Mouse (Mus musculus): Measurements from ENCODE around the gene Rhof. TPM values are rescaled to one million over a fixed set of nuclear protein-coding genes. Genes with fewer than 3 reads are reported as not detected.

Gene Rhof
- polyA plus RNA-seq, 1 experiment, result 1.6 TPM

DNA sequence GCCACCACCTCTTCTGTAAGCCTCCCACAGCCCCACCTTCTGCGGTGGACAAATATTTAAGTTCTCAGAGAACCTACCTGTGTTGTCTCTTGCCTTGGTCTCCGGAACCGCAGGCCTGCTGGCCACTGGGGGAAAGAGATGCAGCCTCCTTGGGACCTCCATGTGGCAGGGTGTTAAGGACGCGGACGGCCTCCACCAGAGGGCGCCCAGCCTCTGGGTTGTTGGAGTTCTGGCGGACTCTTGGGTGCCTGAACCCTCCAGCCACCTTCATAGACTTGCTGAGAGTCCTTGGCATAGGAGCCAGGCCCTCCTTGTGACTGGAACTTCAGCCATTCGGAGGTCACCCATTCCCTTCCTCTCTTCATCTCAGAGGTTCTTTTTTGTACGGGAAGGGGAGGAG is 15.2 kb downstream of the Rhof start:
- Histone ChIP-seq H3K27me3 (ENCODE audit: control insufficient read depth, insufficient read depth, insufficient read length) (no peaks in the 10 kb centered on the region), H3K4me2 (ENCODE audit: low read depth) (no peak overlapping the region), H3K4me3 (no peak overlapping the region), H3K79me2 (ENCODE audit: control insufficient read depth, insufficient read depth) (no peaks in the 10 kb centered on the region), H3K36me3 (ENCODE audit: control insufficient read depth, insufficient read depth) (no peaks in the 10 kb centered on the region), H3ac (ENCODE audit: control insufficient read depth, insufficient read length) (no peak overlapping the region)
- no peak for TF ChIP-seq MAX (IDR thresholded peaks at IDR 0.05; ENCODE audit: low read depth)
- no peak for TF ChIP-seq POLR2AphosphoS2 (IDR thresholded peaks at IDR 0.05; ENCODE audit: insufficient read length, low read depth)
- no peak for TF ChIP-seq SRF (IDR thresholded peaks at IDR 0.05; ENCODE audit: control insufficient read depth, insufficient read length, low read depth)
- TF ChIP-seq MYOG (IDR thresholded peaks at IDR 0.05; ENCODE audit: control insufficient read depth in 1 of 3, insufficient read depth in 1 of 3, insufficient read length in 2 of 3, low read depth in 2 of 3), result no peak
- TF ChIP-seq E2F4 (IDR thresholded peaks at IDR 0.05; ENCODE audit: insufficient read depth), result no peak
- TF ChIP-seq MYOD1 (IDR thresholded peaks at IDR 0.05; ENCODE audit: control insufficient read depth in 1 of 3, insufficient read length in 2 of 3, low read depth in 2 of 3), result no peak
- TF ChIP-seq CEBPB (IDR thresholded peaks at IDR 0.05; ENCODE audit: insufficient read depth, poor library complexity, severe bottlenecking), result no peak

DNA sequence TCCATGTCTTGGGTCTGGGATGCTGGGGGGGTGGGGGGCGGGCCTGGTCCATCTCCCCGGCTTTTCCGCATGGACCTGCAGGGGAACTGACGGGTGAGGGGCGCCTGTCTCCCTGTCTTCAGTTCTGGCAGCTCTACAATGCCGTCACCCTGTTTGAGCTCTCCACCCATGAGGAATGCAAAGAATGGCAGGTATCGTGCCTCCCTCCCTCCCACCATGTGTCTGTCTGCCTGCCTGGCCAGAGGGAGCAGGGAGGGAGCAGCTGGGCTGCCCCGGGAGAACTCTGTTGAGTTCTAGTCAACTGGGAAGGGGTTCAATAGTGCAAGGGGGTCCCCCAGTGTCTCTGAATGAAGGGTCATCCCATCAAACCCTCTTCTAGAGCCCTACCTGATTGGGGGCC is 16.4 kb downstream of the Rhof start:
- Histone ChIP-seq H3K4me2 (ENCODE audit: low read depth) (no peak overlapping the region), H3ac (ENCODE audit: control insufficient read depth, insufficient read length) (no peak overlapping the region), H3K36me3 (ENCODE audit: control insufficient read depth, insufficient read depth) (peaks cover 4% of the 10 kb centered on the region), H3K79me2 (ENCODE audit: control insufficient read depth, insufficient read depth) (no peaks in the 10 kb centered on the region), H3K4me3 (no peak overlapping the region), H3K27me3 (ENCODE audit: control insufficient read depth, insufficient read depth, insufficient read length) (no peaks in the 10 kb centered on the region)
- TF ChIP-seq E2F4 (IDR thresholded peaks at IDR 0.05; ENCODE audit: insufficient read depth), result no peak
- TF ChIP-seq USF1 (IDR thresholded peaks at IDR 0.05; ENCODE audit: low read depth), result no peak
- TF ChIP-seq POLR2AphosphoS2 (IDR thresholded peaks at IDR 0.05; ENCODE audit: insufficient read length, low read depth), result no peak
- no peak for TF ChIP-seq POLR2A (IDR thresholded peaks at IDR 0.05; ENCODE audit: insufficient read length, low read depth)
- no peak for TF ChIP-seq REST (IDR thresholded peaks at IDR 0.05; ENCODE audit: insufficient read depth, insufficient read length)
- no peak for TF ChIP-seq MYOD1 (IDR thresholded peaks at IDR 0.05; ENCODE audit: control insufficient read depth in 1 of 3, insufficient read length in 2 of 3, low read depth in 2 of 3)
- no peak for TF ChIP-seq SRF (IDR thresholded peaks at IDR 0.05; ENCODE audit: control insufficient read depth, insufficient read length, low read depth)
- no peak for TF ChIP-seq CEBPB (IDR thresholded peaks at IDR 0.05; ENCODE audit: insufficient read depth, poor library complexity, severe bottlenecking)
- no peak for TF ChIP-seq MYOG (IDR thresholded peaks at IDR 0.05; ENCODE audit: control insufficient read depth in 1 of 3, insufficient read depth in 1 of 3, insufficient read length in 2 of 3, low read depth in 2 of 3)
- TF ChIP-seq TCF12 (IDR thresholded peaks at IDR 0.05; ENCODE audit: insufficient read depth, poor library complexity, severe bottlenecking), result no peak
- TF ChIP-seq TCF3 (IDR thresholded peaks at IDR 0.05; ENCODE audit: insufficient read length, low read depth), result no peak
- TF ChIP-seq MAX (IDR thresholded peaks at IDR 0.05; ENCODE audit: low read depth), result no peak

DNA sequence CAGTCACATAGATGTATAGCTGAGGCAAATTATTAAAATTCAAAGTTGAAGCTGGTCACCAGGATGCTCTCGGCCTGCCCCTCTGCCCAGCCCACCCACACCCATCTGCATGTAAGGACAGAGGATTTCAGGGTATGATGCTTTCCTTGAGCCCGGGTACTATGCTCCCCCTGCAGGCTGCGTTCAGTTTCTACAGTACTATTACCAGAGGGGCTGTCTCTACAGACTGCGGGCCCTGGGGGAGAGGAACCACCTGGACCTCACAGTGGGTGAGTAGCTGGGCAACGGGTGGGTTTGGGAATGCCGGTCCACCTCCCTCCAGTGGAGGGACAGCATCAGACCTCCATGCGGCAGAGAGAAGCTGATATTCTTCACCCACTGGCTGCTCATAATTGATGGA is 17.6 kb downstream of the Rhof start:
- Histone ChIP-seq H3ac (ENCODE audit: control insufficient read depth, insufficient read length) (no peak overlapping the region), H3K4me3 (no peak overlapping the region), H3K4me2 (ENCODE audit: low read depth) (no peak overlapping the region), H3K79me2 (ENCODE audit: control insufficient read depth, insufficient read depth) (no peaks in the 10 kb centered on the region), H3K36me3 (ENCODE audit: control insufficient read depth, insufficient read depth) (peaks cover 5% of the 10 kb centered on the region), H3K27me3 (ENCODE audit: control insufficient read depth, insufficient read depth, insufficient read length) (no peaks in the 10 kb centered on the region)
- TF ChIP-seq REST (IDR thresholded peaks at IDR 0.05; ENCODE audit: insufficient read depth, insufficient read length) (no peak), MYOG (IDR thresholded peaks at IDR 0.05; ENCODE audit: control insufficient read depth in 1 of 3, insufficient read depth in 1 of 3, insufficient read length in 2 of 3, low read depth in 2 of 3) (no peak)

DNA sequence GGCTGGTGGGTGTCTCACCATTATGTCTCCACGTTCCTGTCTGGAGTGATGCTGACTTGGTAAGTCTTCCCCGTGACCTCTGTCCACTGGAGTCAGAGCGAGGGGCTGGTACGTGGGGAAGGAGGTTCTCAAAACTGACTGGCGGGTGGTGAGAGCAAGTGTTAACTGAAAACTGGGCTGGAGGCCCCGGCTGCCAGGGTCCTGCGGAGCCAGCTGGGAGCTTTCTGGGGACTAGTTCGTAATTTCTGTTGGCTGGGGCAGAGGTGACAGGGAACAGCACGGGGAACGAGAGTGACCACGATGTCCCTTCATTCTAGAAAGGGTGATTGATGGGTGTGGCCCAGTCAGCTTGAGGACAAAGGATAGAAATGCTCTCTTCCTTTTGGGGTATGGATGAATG is 18.4 kb downstream of the Rhof start:
- no peaks in the 10 kb centered on the region for H3K79me2 ChIP-seq (ENCODE audit: control insufficient read depth, insufficient read depth)
- no peak overlapping the region for H3ac ChIP-seq (ENCODE audit: control insufficient read depth, insufficient read length)
- peaks cover 5% of the 10 kb centered on the region for H3K36me3 ChIP-seq (ENCODE audit: control insufficient read depth, insufficient read depth)
- H3K4me3 ChIP-seq, result no peak overlapping the region
- TF ChIP-seq MYOG (IDR thresholded peaks at IDR 0.05; ENCODE audit: control insufficient read depth in 1 of 3, insufficient read depth in 1 of 3, insufficient read length in 2 of 3, low read depth in 2 of 3) (no peak), REST (IDR thresholded peaks at IDR 0.05; ENCODE audit: insufficient read depth, insufficient read length) (no peak), TCF3 (IDR thresholded peaks at IDR 0.05; ENCODE audit: insufficient read length, low read depth) (no peak), MAX (IDR thresholded peaks at IDR 0.05; ENCODE audit: low read depth) (no peak), USF1 (IDR thresholded peaks at IDR 0.05; ENCODE audit: low read depth) (no peak), E2F4 (IDR thresholded peaks at IDR 0.05; ENCODE audit: insufficient read depth) (no peak), POLR2A (IDR thresholded peaks at IDR 0.05; ENCODE audit: insufficient read length, low read depth) (no peak), TCF12 (IDR thresholded peaks at IDR 0.05; ENCODE audit: insufficient read depth, poor library complexity, severe bottlenecking) (no peak), SRF (IDR thresholded peaks at IDR 0.05; ENCODE audit: control insufficient read depth, insufficient read length, low read depth) (no peak), CEBPB (IDR thresholded peaks at IDR 0.05; ENCODE audit: insufficient read depth, poor library complexity, severe bottlenecking) (no peak), POLR2AphosphoS2 (IDR thresholded peaks at IDR 0.05; ENCODE audit: insufficient read length, low read depth) (no peak), MYOD1 (IDR thresholded peaks at IDR 0.05; ENCODE audit: control insufficient read depth in 1 of 3, insufficient read length in 2 of 3, low read depth in 2 of 3) (no peak)
- no peak overlapping the region for H3K4me2 ChIP-seq (ENCODE audit: low read depth)
- H3K27me3 ChIP-seq (ENCODE audit: control insufficient read depth, insufficient read depth, insufficient read length), result no peaks in the 10 kb centered on the region

DNA sequence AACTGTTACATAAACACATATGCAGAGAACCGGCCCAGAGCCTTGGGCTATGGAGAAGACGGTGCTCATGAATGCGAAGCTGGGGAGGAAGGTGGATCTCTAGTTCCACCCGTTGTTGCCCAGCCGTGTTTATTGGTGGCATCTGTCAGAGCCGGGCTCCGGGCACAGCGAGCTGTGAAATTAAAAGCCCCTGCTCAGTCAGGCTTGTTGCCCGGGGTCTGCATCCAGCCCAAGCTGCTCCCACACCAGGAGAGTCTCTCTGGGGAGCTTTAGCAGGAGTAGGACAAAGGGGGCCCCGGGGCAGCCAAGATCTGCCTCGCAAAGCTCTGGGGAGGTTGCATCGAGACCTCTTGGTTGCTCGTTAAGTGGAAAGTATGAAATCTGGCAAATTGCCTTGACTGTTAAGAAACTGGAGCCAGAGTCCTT is 22.2 kb downstream of the Rhof start:
- Histone ChIP-seq H3K4me2 (ENCODE audit: low read depth) (no peak overlapping the region), H3ac (ENCODE audit: control insufficient read depth, insufficient read length) (no peak overlapping the region), H3K4me3 (no peak overlapping the region), H3K27me3 (ENCODE audit: control insufficient read depth, insufficient read depth, insufficient read length) (no peaks in the 10 kb centered on the region), H3K79me2 (ENCODE audit: control insufficient read depth, insufficient read depth) (no peaks in the 10 kb centered on the region), H3K36me3 (ENCODE audit: control insufficient read depth, insufficient read depth) (peaks cover 5% of the 10 kb centered on the region)
- TF ChIP-seq E2F4 (IDR thresholded peaks at IDR 0.05; ENCODE audit: insufficient read depth) (no peak), MAX (IDR thresholded peaks at IDR 0.05; ENCODE audit: low read depth) (no peak), MYOD1 (IDR thresholded peaks at IDR 0.05; ENCODE audit: control insufficient read depth in 1 of 3, insufficient read length in 2 of 3, low read depth in 2 of 3) (no peak), TCF3 (IDR thresholded peaks at IDR 0.05; ENCODE audit: insufficient read length, low read depth) (no peak), CEBPB (IDR thresholded peaks at IDR 0.05; ENCODE audit: insufficient read depth, poor library complexity, severe bottlenecking) (no peak), SRF (IDR thresholded peaks at IDR 0.05; ENCODE audit: control insufficient read depth, insufficient read length, low read depth) (no peak), REST (IDR thresholded peaks at IDR 0.05; ENCODE audit: insufficient read depth, insufficient read length) (no peak), USF1 (IDR thresholded peaks at IDR 0.05; ENCODE audit: low read depth) (no peak), POLR2AphosphoS2 (IDR thresholded peaks at IDR 0.05; ENCODE audit: insufficient read length, low read depth) (no peak), POLR2A (IDR thresholded peaks at IDR 0.05; ENCODE audit: insufficient read length, low read depth) (no peak), TCF12 (IDR thresholded peaks at IDR 0.05; ENCODE audit: insufficient read depth, poor library complexity, severe bottlenecking) (no peak), MYOG (IDR thresholded peaks at IDR 0.05; ENCODE audit: control insufficient read depth in 1 of 3, insufficient read depth in 1 of 3, insufficient read length in 2 of 3, low read depth in 2 of 3) (no peak)

Data from myocyte (in vitro differentiated cells).